Comparison of ENCODE assay signal across 8 mouse cellular contexts in genomic region chr7:132658058-132658450, GRCm38 (mm10). TPM values are rescaled to one million over a fixed set of nuclear protein-coding genes. Genes with fewer than 3 reads are reported as not detected.
DNase-seq lines count a peak whose midpoint lies in the region; ATAC-seq and TF ChIP-seq lines count a peak whose summit lies in the region.

No protein-coding gene starts in this region.

- H3K4me2 ChIP-seq in midbrain, embryonic 12.5 days (replicated peaks): no peak overlapping the region
- no peak overlapping the region for H3K4me2 ChIP-seq in midbrain, postnatal 0 days (ENCODE audit: low read depth, low read length, poor library complexity, severe bottlenecking)
- H3K4me2 ChIP-seq in heart, embryonic 14.5 days (ENCODE audit: low read length): no peak overlapping the region
- no peak overlapping the region for H3K4me2 ChIP-seq in limb, embryonic 11.5 days (ENCODE audit: low read depth, severe bottlenecking)
- no peak overlapping the region for H3K4me2 ChIP-seq in liver, embryonic 12.5 days

- 0 out of 2 replicates have a peak, but pooled peaks cover 24% of the 10 kb centered on the region for H3K27me3 ChIP-seq in midbrain, embryonic 12.5 days
- H3K27me3 ChIP-seq in midbrain, postnatal 0 days (ENCODE audit: insufficient read depth, low read length): no peaks in the 10 kb centered on the region
- no peaks in the 10 kb centered on the region for H3K27me3 ChIP-seq in heart, embryonic 14.5 days (ENCODE audit: control insufficient read depth, insufficient read depth, low read length)
- no peaks in the 10 kb centered on the region for H3K27me3 ChIP-seq in limb, embryonic 11.5 days (ENCODE audit: control insufficient read depth, insufficient read depth, low read length)
- H3K27me3 ChIP-seq in liver, embryonic 12.5 days (replicated peaks): 0 out of 2 replicates have a peak, but pooled peaks cover 8% of the 10 kb centered on the region

- TF ChIP-seq CTCF in midbrain, postnatal 0 days (IDR thresholded peaks at IDR 0.05): no peak

- 0 out of 2 replicates have a peak overlapping the region, but pooled peaks have one; percentile 15 for H3K27ac ChIP-seq in midbrain, embryonic 12.5 days (replicated peaks)
- no peak overlapping the region for H3K27ac ChIP-seq in midbrain, postnatal 0 days (ENCODE audit: low read depth, low read length)
- H3K27ac ChIP-seq in heart, embryonic 14.5 days (replicated peaks in 1 of 2; ENCODE audit: control insufficient read depth in 1 of 2, insufficient read depth in 1 of 2, low read depth in 2 of 2, low read length in 2 of 2): peak overlapping the region; percentile 38 to 46
- H3K27ac ChIP-seq in limb, embryonic 11.5 days (replicated peaks; ENCODE audit: low read depth, low read length): peak overlapping the region; percentile 9; the same call in 1 of the 2 replicates
- H3K27ac ChIP-seq in liver, embryonic 12.5 days: no peak overlapping the region

- H3K4me1 ChIP-seq in midbrain, embryonic 12.5 days: peaks cover 34% of the 10 kb centered on the region
- H3K4me1 ChIP-seq in midbrain, postnatal 0 days (ENCODE audit: insufficient read depth, low read length): 0 out of 2 replicates have a peak, but pooled peaks cover 5% of the 10 kb centered on the region
- H3K4me1 ChIP-seq in heart, embryonic 14.5 days (ENCODE audit: control insufficient read depth in 2 of 2, insufficient read depth in 2 of 2, low read length in 2 of 2): peaks cover 43 to 58% of the 10 kb centered on the region in 2 experiments
- peaks cover 19% of the 10 kb centered on the region for H3K4me1 ChIP-seq in limb, embryonic 11.5 days (ENCODE audit: control insufficient read depth, insufficient read depth, low read length)
- H3K4me1 ChIP-seq in liver, embryonic 12.5 days: peaks cover 24% of the 10 kb centered on the region

- H3K4me3 ChIP-seq in midbrain, embryonic 12.5 days: no peak overlapping the region
- H3K4me3 ChIP-seq in midbrain, postnatal 0 days (ENCODE audit: low read depth, low read length): no peak overlapping the region
- no peak overlapping the region for H3K4me3 ChIP-seq in heart, embryonic 14.5 days (ENCODE audit: control insufficient read depth in 1 of 2, insufficient read depth in 1 of 2, low read depth in 1 of 2, low read length in 2 of 2)
- H3K4me3 ChIP-seq in limb, embryonic 11.5 days (ENCODE audit: low read depth, low read length): no peak overlapping the region
- H3K4me3 ChIP-seq in liver, embryonic 12.5 days: no peak overlapping the region

- 8% methylated on average over 9 of the region's 9 CpGs for WGBS in midbrain, embryonic 12.5 days
- 25% methylated on average over 9 of the region's 9 CpGs for WGBS in midbrain, postnatal 0 days
- WGBS in heart, embryonic 14.5 days: 4% methylated on average over 9 of the region's 9 CpGs
- 16% methylated on average over 9 of the region's 9 CpGs for WGBS in limb, embryonic 11.5 days
- 45% methylated on average over 9 of the region's 9 CpGs for WGBS in liver, embryonic 12.5 days (ENCODE audit: insufficient replicate concordance)

- H3K9me3 ChIP-seq in midbrain, embryonic 12.5 days: no peaks in the 10 kb centered on the region
- H3K9me3 ChIP-seq in midbrain, postnatal 0 days (ENCODE audit: low read length): no peaks in the 10 kb centered on the region
- H3K9me3 ChIP-seq in heart, embryonic 14.5 days (ENCODE audit: control insufficient read depth, low read length): no peaks in the 10 kb centered on the region
- H3K9me3 ChIP-seq in limb, embryonic 11.5 days (ENCODE audit: control insufficient read depth, low read length): no peaks in the 10 kb centered on the region
- H3K9me3 ChIP-seq in liver, embryonic 12.5 days (replicated peaks): no peaks in the 10 kb centered on the region

- ATAC-seq in midbrain, embryonic 12.5 days (ENCODE audit: low FRiP score, low read depth): no peak
- ATAC-seq in midbrain, postnatal 0 days (ENCODE audit: low FRiP score): no peak
- ATAC-seq in heart, embryonic 14.5 days (ENCODE audit: insufficient number of reproducible peaks, insufficient read depth, low FRiP score, low read depth): no peak
- ATAC-seq in limb, embryonic 11.5 days (ENCODE audit: insufficient number of reproducible peaks, low FRiP score, low TSS enrichment, low read depth): no peak
- ATAC-seq in liver, embryonic 12.5 days: no peak

- H3K9ac ChIP-seq in midbrain, embryonic 12.5 days (replicated peaks): 0 out of 2 replicates have a peak overlapping the region, but pooled peaks have one; percentile 0
- H3K9ac ChIP-seq in midbrain, postnatal 0 days (replicated peaks; ENCODE audit: low read length, poor library complexity, severe bottlenecking): no peak overlapping the region
- no peak overlapping the region for H3K9ac ChIP-seq in heart, embryonic 14.5 days (ENCODE audit: low read length)
- 0 out of 2 replicates have a peak overlapping the region, but pooled peaks have one; percentile 24 for H3K9ac ChIP-seq in limb, embryonic 11.5 days (ENCODE audit: low read length)
- H3K9ac ChIP-seq in liver, embryonic 12.5 days: no peak overlapping the region

- DNase-seq in midbrain, postnatal 0 days (ENCODE audit: low spot score): no peak
- DNase-seq in limb, embryonic 11.5 days (ENCODE audit: low spot score): peak; percentile 35
- DNase-seq in spleen, postnatal 14 days (ENCODE audit: low spot score in 2 of 2): no peak
- DNase-seq in right cerebral cortex, postnatal 25 days: no peak
- no peak for DNase-seq in frontal cortex, postnatal 10 days (ENCODE audit: low spot score in 2 of 2)

- no peaks in the 10 kb centered on the region for H3K36me3 ChIP-seq in midbrain, embryonic 12.5 days
- no peaks in the 10 kb centered on the region for H3K36me3 ChIP-seq in midbrain, postnatal 0 days (ENCODE audit: insufficient read depth, low read length)
- no peaks in the 10 kb centered on the region for H3K36me3 ChIP-seq in heart, embryonic 14.5 days (ENCODE audit: control insufficient read depth, insufficient read depth, low read length)
- no peaks in the 10 kb centered on the region for H3K36me3 ChIP-seq in limb, embryonic 11.5 days (ENCODE audit: control insufficient read depth, insufficient read depth, low read length)
- H3K36me3 ChIP-seq in liver, embryonic 12.5 days: no peaks in the 10 kb centered on the region

RNA-seq across cellular contexts. Expression of gene Lhpp, which starts 47.6 kb away (rescaled TPM):
- polyA plus RNA-seq in midbrain, embryonic 12.5 days (2016; fragmentation: Nextera tagmentation; extraction: Ambion mirVana): 16.1 and 17.5 TPM in 2 replicates
- 36.2 and 49.8 TPM in 2 replicates for total RNA-seq in midbrain, postnatal 0 days (2014; rRNA removed)
- polyA plus RNA-seq in midbrain, postnatal 0 days (2015; fragmentation: Nextera tagmentation; extraction: Ambion mirVana): 59.2 and 65.1 TPM in 2 replicates
- polyA plus RNA-seq in heart, embryonic 14.5 days (2014; fragmentation: Nextera tagmentation; extraction: Ambion mirVana): 29.7 and 35.0 TPM in 2 replicates
- polyA plus RNA-seq in limb, embryonic 11.5 days (2014; fragmentation: Nextera tagmentation; extraction: Ambion mirVana): 20.6 and 22.4 TPM in 2 replicates
- 8.9 and 9.2 TPM in 2 replicates for polyA plus RNA-seq in liver, embryonic 12.5 days (2016; fragmentation: Nextera tagmentation; extraction: Ambion mirVana)

RNA-seq across cellular contexts. Expression of gene Nkx1-2, which starts 58.6 kb away (rescaled TPM):
- polyA plus RNA-seq in midbrain, embryonic 12.5 days (2016; fragmentation: Nextera tagmentation; extraction: Ambion mirVana): 2.6 and 2.9 TPM in 2 replicates
- 0.60 and 0.80 TPM in 2 replicates for total RNA-seq in midbrain, postnatal 0 days (2014; rRNA removed)
- polyA plus RNA-seq in midbrain, postnatal 0 days (2015; fragmentation: Nextera tagmentation; extraction: Ambion mirVana): 0.10 and 0.37 TPM in 2 replicates
- not detected in 2 replicates for polyA plus RNA-seq in heart, embryonic 14.5 days (2014; fragmentation: Nextera tagmentation; extraction: Ambion mirVana)
- polyA plus RNA-seq in limb, embryonic 11.5 days (2014; fragmentation: Nextera tagmentation; extraction: Ambion mirVana): 0.04 and 0.09 TPM in 2 replicates
- polyA plus RNA-seq in liver, embryonic 12.5 days (2016; fragmentation: Nextera tagmentation; extraction: Ambion mirVana): not detected in 2 replicates

Comparison
In these comparisons a context has a peak if more than half of its experiments do, and no peak if none do; other contexts are left out.
1. H3K27ac ChIP-seq: peak in midbrain, embryonic 12.5 days (single experiment), heart, embryonic 14.5 days (2 of 2) and limb, embryonic 11.5 days (single experiment); none in midbrain, postnatal 0 days (single experiment) and liver, embryonic 12.5 days (single experiment).
2. H3K9ac ChIP-seq: peak in midbrain, embryonic 12.5 days (single experiment) and limb, embryonic 11.5 days (single experiment); none in midbrain, postnatal 0 days (single experiment), heart, embryonic 14.5 days (single experiment) and liver, embryonic 12.5 days (single experiment).